Mouse (Mus musculus): ENCODE measurements around the gene Dennd4a. TPM values are rescaled to one million over a fixed set of nuclear protein-coding genes. Genes with fewer than 3 reads are reported as not detected.

The Dennd4a gene
- polyA plus RNA-seq, 2 experiments = 8.7 to 9.7 TPM

DNA sequence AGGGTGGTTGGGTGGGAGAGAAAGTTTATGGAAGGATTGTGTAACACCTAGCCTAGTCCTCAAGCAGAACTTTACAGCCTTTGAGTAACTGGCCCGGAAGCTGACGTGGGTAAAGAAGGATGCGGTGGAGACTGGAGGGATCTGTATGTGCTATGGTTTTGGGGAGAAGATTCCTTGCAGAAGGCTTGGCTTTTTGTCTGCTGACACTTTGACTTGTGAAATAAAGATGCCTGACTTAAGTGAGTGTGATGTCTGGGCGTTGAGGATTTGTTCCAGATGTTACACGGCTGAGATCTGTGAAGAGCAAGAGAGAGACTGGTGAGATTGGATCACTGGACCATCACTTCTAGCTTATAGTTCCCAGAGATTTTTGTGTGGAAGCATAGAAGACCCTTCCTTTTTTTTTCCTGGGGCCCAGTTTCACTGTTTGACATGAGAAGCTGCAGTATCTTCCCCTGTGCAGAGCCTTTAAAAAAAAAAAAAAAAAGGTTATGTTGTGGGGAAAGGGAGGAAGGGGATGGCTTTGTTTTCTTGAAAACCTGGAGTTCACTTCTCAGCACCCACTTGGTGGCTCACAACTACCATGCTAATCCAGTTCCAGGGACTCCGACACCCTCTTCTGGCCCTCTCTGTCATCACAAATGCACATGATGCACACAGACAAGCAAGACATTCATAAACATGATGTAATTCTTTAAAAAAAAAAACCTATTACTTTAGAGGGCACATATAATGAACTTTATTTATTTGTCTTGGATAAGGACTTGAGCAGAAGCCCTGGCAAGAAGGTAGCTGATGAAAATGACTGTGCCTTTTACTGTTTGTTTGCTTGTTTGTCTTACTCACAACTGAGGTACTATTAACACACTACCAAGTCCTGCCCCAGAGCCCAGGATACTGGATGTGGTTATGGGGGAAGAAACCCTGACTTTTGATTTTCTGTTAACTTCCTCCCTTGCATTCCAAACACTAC, 16.4 kb upstream of the Dennd4a start:
- H3K4me1 ChIP-seq (ENCODE audit: control insufficient read depth, insufficient read depth, low read length) = no peaks in the 10 kb centered on the region; the same call in 1 of the 2 replicates
- 35% methylated on average over 6 of the region's 6 CpGs for WGBS
- no peak overlapping the region for H3K4me2 ChIP-seq (replicated peaks; ENCODE audit: low read depth, low read length, severe bottlenecking)
- H3K9ac ChIP-seq (ENCODE audit: low read depth, low read length, severe bottlenecking) = no peak overlapping the region
- H3K36me3 ChIP-seq (ENCODE audit: control insufficient read depth, insufficient read depth, low read length) = no peaks in the 10 kb centered on the region
- H3K4me3 ChIP-seq (replicated peaks; ENCODE audit: low read length) = no peak overlapping the region
- DNase-seq (ENCODE audit: low spot score) (no peak), ATAC-seq (ENCODE audit: low FRiP score, low read depth) (peak; percentile 62; the same call in 1 of the 2 replicates)
- no peaks in the 10 kb centered on the region for H3K27me3 ChIP-seq (ENCODE audit: control insufficient read depth, insufficient read depth, low read length)
- no peaks in the 10 kb centered on the region for H3K9me3 ChIP-seq (ENCODE audit: control insufficient read depth, low read length)
- 0 out of 2 replicates have a peak overlapping the region, but pooled peaks have one; percentile 9 for H3K27ac ChIP-seq (replicated peaks; ENCODE audit: low read depth, low read length)
- TF ChIP-seq POLR2A (IDR thresholded peaks at IDR 0.05; ENCODE audit: borderline replicate concordance, extremely low read depth, insufficient read depth, insufficient read length) = no peak

DNA sequence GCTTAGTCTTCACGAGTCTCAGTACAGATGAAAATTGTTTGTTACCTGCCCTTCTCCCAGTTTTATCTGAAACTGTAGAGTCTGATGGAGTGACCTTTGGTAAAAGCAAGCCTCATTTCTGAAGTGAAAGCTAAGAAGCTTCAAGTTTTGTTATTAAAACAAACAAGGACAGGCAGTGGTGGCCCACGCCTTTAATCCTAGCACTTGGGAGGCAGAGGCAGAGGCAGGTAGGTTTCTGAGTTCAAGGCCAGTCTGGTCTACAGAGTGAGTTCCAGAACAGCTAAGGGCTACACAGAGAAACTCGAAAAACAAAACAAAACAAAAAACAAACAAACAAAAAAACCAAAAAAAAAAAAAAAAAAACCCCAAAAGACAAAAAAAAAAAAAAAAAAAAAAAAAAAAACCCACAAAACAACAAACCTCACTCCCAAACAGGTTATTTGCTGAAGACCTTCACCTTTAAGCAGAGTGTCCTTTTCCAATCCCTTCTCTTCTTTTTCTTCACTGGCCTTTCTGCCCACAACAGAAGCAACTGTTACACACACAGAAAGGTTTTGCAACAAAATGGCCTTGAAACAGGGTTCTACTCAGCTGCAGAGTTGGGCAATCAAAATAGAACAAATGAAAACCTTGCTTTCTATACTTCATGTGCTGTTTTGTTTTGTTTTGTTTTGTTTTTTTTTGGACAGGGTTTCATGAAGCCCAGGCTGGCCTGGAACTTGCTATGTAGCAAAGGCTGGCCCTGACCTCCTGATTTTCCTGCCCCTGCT, 15.1 kb upstream of the Dennd4a start:
- no peak overlapping the region for H3K4me3 ChIP-seq (replicated peaks; ENCODE audit: low read length)
- H3K9ac ChIP-seq (ENCODE audit: low read depth, low read length, severe bottlenecking) = no peak overlapping the region
- WGBS = 79% methylated on average over 3 of the region's 3 CpGs
- H3K9me3 ChIP-seq (ENCODE audit: control insufficient read depth, low read length) = no peaks in the 10 kb centered on the region
- H3K27ac ChIP-seq (replicated peaks; ENCODE audit: low read depth, low read length) = no peak overlapping the region
- DNase-seq (ENCODE audit: low spot score) (no peak), ATAC-seq (ENCODE audit: low FRiP score, low read depth) (no peak)
- TF ChIP-seq POLR2A (IDR thresholded peaks at IDR 0.05; ENCODE audit: borderline replicate concordance, extremely low read depth, insufficient read depth, insufficient read length) = no peak
- H3K4me2 ChIP-seq (replicated peaks; ENCODE audit: low read depth, low read length, severe bottlenecking) = no peak overlapping the region
- H3K4me1 ChIP-seq (ENCODE audit: control insufficient read depth, insufficient read depth, low read length) = no peaks in the 10 kb centered on the region; the same call in 1 of the 2 replicates
- no peaks in the 10 kb centered on the region for H3K36me3 ChIP-seq (ENCODE audit: control insufficient read depth, insufficient read depth, low read length)
- no peaks in the 10 kb centered on the region for H3K27me3 ChIP-seq (ENCODE audit: control insufficient read depth, insufficient read depth, low read length)

DNA sequence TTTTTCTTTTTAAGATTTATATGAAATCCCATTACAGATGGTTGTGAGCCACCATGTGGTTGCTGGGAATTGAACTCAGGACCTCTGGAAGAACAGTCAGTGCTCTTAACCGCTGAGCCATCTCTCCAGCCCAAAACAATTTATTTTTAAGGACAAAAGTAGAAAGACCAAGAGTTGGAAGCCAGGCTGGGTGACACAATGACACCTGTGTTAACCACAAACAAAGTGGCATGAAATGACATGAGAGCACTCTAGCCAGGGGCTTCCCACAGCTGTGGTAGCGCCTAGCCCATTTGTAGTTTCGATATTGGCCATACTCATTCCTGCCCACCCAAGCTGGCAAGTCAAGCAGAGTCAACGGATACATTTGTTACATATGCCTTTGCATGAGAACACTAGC, 13.7 kb upstream of the Dennd4a start:
- 93% methylated on average over 4 of the region's 4 CpGs for WGBS
- no peak for TF ChIP-seq POLR2A (IDR thresholded peaks at IDR 0.05; ENCODE audit: borderline replicate concordance, extremely low read depth, insufficient read depth, insufficient read length)
- Histone ChIP-seq H3K4me2 (replicated peaks; ENCODE audit: low read depth, low read length, severe bottlenecking) (no peak overlapping the region), H3K4me3 (replicated peaks; ENCODE audit: low read length) (no peak overlapping the region), H3K9ac (ENCODE audit: low read depth, low read length, severe bottlenecking) (no peak overlapping the region), H3K36me3 (ENCODE audit: control insufficient read depth, insufficient read depth, low read length) (no peaks in the 10 kb centered on the region), H3K9me3 (ENCODE audit: control insufficient read depth, low read length) (no peaks in the 10 kb centered on the region), H3K4me1 (ENCODE audit: control insufficient read depth, insufficient read depth, low read length) (no peaks in the 10 kb centered on the region), H3K27me3 (ENCODE audit: control insufficient read depth, insufficient read depth, low read length) (no peaks in the 10 kb centered on the region), H3K27ac (replicated peaks; ENCODE audit: low read depth, low read length) (no peak overlapping the region)
- ATAC-seq (ENCODE audit: low FRiP score, low read depth) = no peak
- no peak for DNase-seq (ENCODE audit: low spot score)

DNA sequence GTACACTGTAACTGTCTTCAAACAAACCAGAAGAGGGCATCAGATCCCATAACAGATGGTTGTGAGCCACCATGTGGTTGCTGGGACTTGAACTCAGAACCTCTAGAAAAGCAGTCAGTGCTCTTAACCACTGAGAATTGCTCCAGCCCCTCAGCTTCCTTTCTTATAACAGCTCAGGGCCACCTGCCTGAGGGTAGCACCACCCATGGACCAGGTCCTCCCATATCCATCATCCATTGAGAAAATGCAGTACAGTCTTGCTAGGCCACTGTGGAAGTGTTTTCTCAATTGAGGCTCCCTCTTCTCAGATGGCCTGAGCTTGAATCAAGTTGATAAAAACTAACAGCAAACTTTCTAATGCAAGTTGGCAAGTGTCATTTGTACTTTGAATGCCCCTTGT, 13.0 kb upstream of the Dennd4a start:
- no peak overlapping the region for H3K27ac ChIP-seq (replicated peaks; ENCODE audit: low read depth, low read length)
- no peak for TF ChIP-seq POLR2A (IDR thresholded peaks at IDR 0.05; ENCODE audit: borderline replicate concordance, extremely low read depth, insufficient read depth, insufficient read length)
- no peak overlapping the region for H3K4me2 ChIP-seq (replicated peaks; ENCODE audit: low read depth, low read length, severe bottlenecking)
- ATAC-seq (ENCODE audit: low FRiP score, low read depth) (no peak), DNase-seq (ENCODE audit: low spot score) (no peak)
- no peaks in the 10 kb centered on the region for H3K36me3 ChIP-seq (ENCODE audit: control insufficient read depth, insufficient read depth, low read length)
- H3K9me3 ChIP-seq (ENCODE audit: control insufficient read depth, low read length) = no peaks in the 10 kb centered on the region
- no peak overlapping the region for H3K9ac ChIP-seq (ENCODE audit: low read depth, low read length, severe bottlenecking)
- no peaks in the 10 kb centered on the region for H3K4me1 ChIP-seq (ENCODE audit: control insufficient read depth, insufficient read depth, low read length)
- no peak overlapping the region for H3K4me3 ChIP-seq (replicated peaks; ENCODE audit: low read length)
- no peaks in the 10 kb centered on the region for H3K27me3 ChIP-seq (ENCODE audit: control insufficient read depth, insufficient read depth, low read length)

DNA sequence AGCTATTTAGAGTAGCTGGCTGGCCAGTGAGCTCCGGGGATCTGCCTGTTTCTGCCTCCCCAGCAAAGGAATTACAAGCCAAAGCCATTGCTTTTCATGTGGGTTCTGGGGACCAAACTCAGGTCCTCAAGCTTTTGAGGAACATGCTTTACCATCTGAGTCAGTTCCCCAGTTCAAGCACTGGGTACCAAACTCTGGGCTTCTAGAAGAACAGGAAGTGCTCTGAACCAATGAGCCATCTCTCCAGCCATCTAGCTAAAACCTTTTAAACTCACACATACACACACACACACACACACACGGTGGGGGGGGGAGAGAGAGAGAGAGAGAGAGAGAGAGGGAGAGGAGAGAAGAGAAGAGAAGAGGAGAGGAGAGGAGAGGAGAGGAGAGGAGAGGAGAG, 12.3 kb upstream of the Dennd4a start:
- Histone ChIP-seq H3K4me2 (replicated peaks; ENCODE audit: low read depth, low read length, severe bottlenecking) (no peak overlapping the region), H3K4me3 (replicated peaks; ENCODE audit: low read length) (no peak overlapping the region), H3K9ac (ENCODE audit: low read depth, low read length, severe bottlenecking) (no peak overlapping the region), H3K36me3 (ENCODE audit: control insufficient read depth, insufficient read depth, low read length) (no peaks in the 10 kb centered on the region), H3K27me3 (ENCODE audit: control insufficient read depth, insufficient read depth, low read length) (no peaks in the 10 kb centered on the region), H3K27ac (replicated peaks; ENCODE audit: low read depth, low read length) (no peak overlapping the region), H3K4me1 (ENCODE audit: control insufficient read depth, insufficient read depth, low read length) (no peaks in the 10 kb centered on the region), H3K9me3 (ENCODE audit: control insufficient read depth, low read length) (no peaks in the 10 kb centered on the region)
- ATAC-seq (ENCODE audit: low FRiP score, low read depth) (no peak), DNase-seq (ENCODE audit: low spot score) (no peak)
- no peak for TF ChIP-seq POLR2A (IDR thresholded peaks at IDR 0.05; ENCODE audit: borderline replicate concordance, extremely low read depth, insufficient read depth, insufficient read length)
- 77% methylated on average over 2 of the region's 2 CpGs for WGBS

All from limb, embryonic 14.5 days (tissue).